Comparison of ENCODE assay signal across 3 mouse cellular contexts in the genomic region with DNA sequence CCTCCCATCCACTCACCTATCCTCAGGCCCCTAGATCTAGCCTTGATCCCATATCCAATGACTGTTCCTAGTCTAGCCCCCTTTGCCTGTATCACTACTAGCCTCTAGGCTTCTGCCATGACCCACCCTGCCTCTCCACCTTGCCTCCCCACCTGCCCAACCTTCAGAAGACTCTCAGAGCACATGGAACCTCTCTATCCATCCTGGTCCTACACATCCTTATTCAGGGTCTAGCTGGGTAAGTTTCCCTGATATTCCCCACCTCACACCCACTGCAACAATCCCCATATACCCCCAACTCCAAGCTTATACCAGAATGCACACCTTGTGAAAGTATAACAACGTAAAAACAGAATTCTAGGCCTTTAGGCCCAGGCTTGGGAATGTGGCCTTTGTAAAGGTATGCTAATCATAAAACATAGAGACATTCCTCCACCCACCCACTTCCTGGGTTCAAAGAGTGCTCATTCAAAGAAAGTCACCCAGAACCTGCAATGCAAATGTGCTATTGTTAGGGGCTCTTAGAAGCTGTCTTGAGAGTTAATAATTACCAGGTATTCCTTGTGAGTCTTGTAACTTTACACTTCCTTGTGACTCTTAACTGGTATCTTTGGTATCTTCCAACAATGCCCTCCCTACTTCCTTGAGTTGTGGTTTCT. TPM values are rescaled to one million over a fixed set of nuclear protein-coding genes. Genes with fewer than 3 reads are reported as not detected.
ATAC-seq and TF ChIP-seq lines count a peak whose summit lies in the region.
"Not testable (repeated sequence)": the region's sequence is repeated elsewhere in the genome, so short reads cannot be mapped to it uniquely, and the experiment has no call there.

No protein-coding gene starts in this region.

- not testable (repeated sequence) for H3K4me1 ChIP-seq in intestine, embryonic 15.5 days (replicated peaks); intestine, embryonic 16.5 days (ENCODE audit: control insufficient read depth, insufficient read depth, low read length); intestine, postnatal 0 days (replicated peaks; ENCODE audit: control insufficient read depth, insufficient read depth, low read length)

- not testable (repeated sequence) for H3K9ac ChIP-seq in intestine, embryonic 15.5 days; intestine, embryonic 16.5 days (ENCODE audit: low read depth, low read length); intestine, postnatal 0 days (ENCODE audit: low read depth, low read length)

- H3K9me3 ChIP-seq in intestine, embryonic 15.5 days; intestine, embryonic 16.5 days (ENCODE audit: control insufficient read depth, low read length); intestine, postnatal 0 days (ENCODE audit: control insufficient read depth): not testable (repeated sequence)

- WGBS in intestine, embryonic 15.5 days: no CpG with 5 or more reads among the region's 1 CpGs
- no CpG with 5 or more reads among the region's 1 CpGs for WGBS in intestine, embryonic 16.5 days
- no CpG with 5 or more reads among the region's 1 CpGs for WGBS in intestine, postnatal 0 days

- not testable (repeated sequence) for H3K27me3 ChIP-seq in intestine, embryonic 15.5 days (replicated peaks); intestine, embryonic 16.5 days (replicated peaks; ENCODE audit: control insufficient read depth, insufficient read depth, low read length); intestine, postnatal 0 days (replicated peaks; ENCODE audit: control insufficient read depth, insufficient read depth, low read length)

- H3K4me3 ChIP-seq in intestine, embryonic 15.5 days (replicated peaks); intestine, embryonic 16.5 days (ENCODE audit: low read length); intestine, postnatal 0 days (ENCODE audit: low read depth, low read length): not testable (repeated sequence)

- H3K4me2 ChIP-seq in intestine, embryonic 15.5 days (replicated peaks); intestine, embryonic 16.5 days (ENCODE audit: low read depth, low read length); intestine, postnatal 0 days (replicated peaks; ENCODE audit: low read depth): not testable (repeated sequence)

- peak; percentile 72 for ATAC-seq in intestine, embryonic 15.5 days
- peak; percentile 72 for ATAC-seq in intestine, embryonic 16.5 days
- peak; percentile 60 for ATAC-seq in intestine, postnatal 0 days

- not testable (repeated sequence) for H3K27ac ChIP-seq in intestine, embryonic 15.5 days; intestine, embryonic 16.5 days (ENCODE audit: low read length); intestine, postnatal 0 days (ENCODE audit: low read depth, low read length)

- TF ChIP-seq CTCF in intestine, postnatal 0 days (IDR thresholded peaks at IDR 0.05; ENCODE audit: low read depth): not testable (repeated sequence)

- not testable (repeated sequence) for H3K36me3 ChIP-seq in intestine, embryonic 15.5 days; intestine, embryonic 16.5 days (ENCODE audit: control insufficient read depth, insufficient read depth, low read length); intestine, postnatal 0 days (ENCODE audit: control insufficient read depth, insufficient read depth)

RNA-seq across cellular contexts. Expression of gene Naip5, which starts 25.5 kb away (rescaled TPM):
- 7.1 and 8.9 TPM in 2 replicates for polyA plus RNA-seq in intestine, embryonic 15.5 days (2015; fragmentation: Nextera tagmentation; extraction: Ambion mirVana)
- polyA plus RNA-seq in intestine, embryonic 16.5 days (2015; fragmentation: Nextera tagmentation; extraction: Ambion mirVana): 11.5 and 16.0 TPM in 2 replicates
- 10.2 and 13.0 TPM in 2 replicates for polyA plus RNA-seq in intestine, postnatal 0 days (2015; fragmentation: Nextera tagmentation; extraction: Ambion mirVana)

RNA-seq across cellular contexts. Expression of gene Naip6, which starts 45.9 kb away (rescaled TPM):
- polyA plus RNA-seq in intestine, embryonic 15.5 days (2015; fragmentation: Nextera tagmentation; extraction: Ambion mirVana): 8.2 and 9.1 TPM in 2 replicates
- polyA plus RNA-seq in intestine, embryonic 16.5 days (2015; fragmentation: Nextera tagmentation; extraction: Ambion mirVana): 11.7 and 15.3 TPM in 2 replicates
- 14.8 and 18.5 TPM in 2 replicates for polyA plus RNA-seq in intestine, postnatal 0 days (2015; fragmentation: Nextera tagmentation; extraction: Ambion mirVana)
